Mouse (Mus musculus): Measurements from ENCODE around the gene Nckap5.

Nckap5 gene

DNA sequence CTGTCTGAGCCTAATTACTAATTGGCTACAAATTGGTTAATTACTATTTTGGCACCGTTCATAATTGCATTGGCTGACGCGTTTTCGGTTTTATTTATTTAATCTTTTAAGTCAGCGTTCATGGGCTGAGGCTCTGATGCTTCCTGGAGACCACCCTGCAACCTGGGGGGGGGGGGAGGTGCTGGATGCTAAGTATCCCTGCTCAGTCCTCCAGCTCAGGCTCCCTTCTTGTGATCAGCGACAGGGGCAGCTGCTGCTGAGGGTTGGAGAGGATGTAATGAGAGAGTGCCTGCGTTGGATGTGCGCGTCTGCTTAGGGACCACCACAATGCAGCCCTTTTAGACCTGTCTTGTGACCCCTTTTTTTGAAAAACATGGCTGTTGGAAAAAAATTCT is 919.7 kb downstream of the Nckap5 start:
- no peak for DNase-seq (ENCODE audit: low read depth, low spot score)

DNA sequence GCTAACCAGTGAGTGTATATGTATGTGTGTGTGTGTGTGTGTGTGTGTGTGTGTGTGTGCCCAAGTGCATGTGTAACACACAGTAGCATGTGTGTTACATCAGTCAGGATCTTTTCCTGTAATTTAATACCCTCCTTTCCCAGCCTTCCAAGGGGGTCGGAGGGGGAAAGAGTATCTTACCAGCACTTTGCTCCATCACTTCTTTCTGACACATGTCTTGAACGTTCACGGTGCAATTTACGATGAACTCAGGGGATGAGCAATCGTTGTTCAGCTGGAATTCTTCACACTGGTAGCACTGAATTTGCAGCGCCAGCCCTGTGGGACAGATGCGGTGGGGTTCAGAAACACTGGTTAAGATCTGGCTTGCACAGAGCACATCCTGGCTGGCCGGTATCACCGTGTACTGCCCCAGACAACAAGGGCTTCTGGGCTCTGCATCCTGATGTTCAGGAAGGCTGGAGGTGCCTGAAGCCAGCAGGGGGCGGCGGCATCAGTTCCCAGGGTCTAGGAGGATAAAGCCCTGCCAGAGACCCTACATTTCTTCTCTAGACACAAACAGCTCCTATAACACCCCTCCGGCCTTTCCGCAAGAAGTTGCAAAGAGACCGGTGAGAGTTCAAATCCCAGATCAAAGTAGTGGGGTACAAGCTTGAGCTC is 920.3 kb downstream of the Nckap5 start:
- DNase-seq (ENCODE audit: low read depth, low spot score) = peak; percentile 56

DNA sequence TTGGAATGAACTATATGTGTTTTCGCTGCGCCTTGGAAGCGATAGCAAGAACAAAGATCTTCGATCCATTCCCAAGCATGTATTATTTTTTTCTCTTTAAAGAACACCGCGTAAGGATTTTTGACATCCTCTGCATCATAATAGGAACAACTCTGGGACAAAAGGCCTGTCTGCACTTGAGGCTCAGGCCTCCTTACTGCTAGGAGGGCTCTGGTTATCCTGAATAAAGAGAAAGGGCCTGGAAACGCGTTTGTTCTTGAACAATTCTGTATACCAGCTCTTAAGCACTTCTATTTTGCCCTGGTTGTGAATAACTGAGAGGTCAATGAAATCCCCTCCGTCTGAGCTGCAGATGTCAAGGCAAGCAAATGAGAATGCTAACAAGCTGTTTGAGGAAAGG is 937.4 kb downstream of the Nckap5 start:
- peak; percentile 1 for DNase-seq (ENCODE audit: low read depth, low spot score)

DNA sequence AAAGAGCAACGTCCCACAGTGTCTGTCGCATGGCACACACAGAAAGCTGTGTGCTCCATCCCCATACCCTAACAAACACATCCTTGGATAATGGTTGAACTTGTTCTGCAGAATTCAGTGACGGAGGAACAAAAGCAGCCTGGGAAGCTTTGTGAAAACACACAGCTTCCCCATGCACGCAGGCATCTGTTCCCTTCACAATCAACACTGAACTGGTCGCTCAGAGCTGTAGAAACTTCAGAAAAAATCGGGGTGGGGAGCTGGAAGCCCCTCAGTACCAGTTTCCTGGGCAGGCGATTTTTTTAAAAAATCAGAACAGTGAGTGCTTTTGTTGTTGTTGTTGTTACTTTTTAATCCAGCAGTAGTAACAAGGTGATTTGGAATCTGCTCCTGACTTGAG is 960.5 kb downstream of the Nckap5 start:
- DNase-seq (ENCODE audit: low read depth, low spot score) = no peak

Data from ZHBTc4 (cell line).